Mouse (Mus musculus) frontal cortex, postnatal 36 days (tissue): Measurements from ENCODE around the gene Dgkh.

Experiments used
- DNase-seq, 2 experiments: peaks; one replicate each; pipeline ENCODE4 v3.0.0; 2022; ENCODE audit warnings: low spot score in 2 of 2

Dgkh gene

GRCm38 (mm10) chr14:78677852-78678588, 54.6 kb downstream of the Dgkh start:
- peak; percentile 78 to 86 for DNase-seq

DNA sequence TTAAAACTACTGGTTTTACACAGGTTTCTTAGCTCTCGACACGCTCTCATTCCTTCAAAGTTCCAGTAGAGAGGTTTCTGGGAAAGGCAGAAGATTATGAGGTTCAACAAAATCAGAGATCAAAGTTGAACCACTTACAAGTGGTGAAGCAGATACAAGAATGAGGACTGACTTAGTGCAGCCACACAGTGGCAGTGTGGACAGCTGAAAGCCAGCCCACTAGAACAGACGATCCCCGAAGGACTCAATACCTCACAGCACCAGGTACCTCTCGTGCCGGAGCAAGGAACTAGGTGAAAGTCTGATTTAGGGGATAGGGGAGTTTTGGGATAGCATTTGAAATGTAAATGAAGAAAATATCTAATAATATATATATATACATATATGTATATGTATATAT, 56.1 kb downstream of the Dgkh start:
- no peak for DNase-seq

GRCm38 (mm10) chr14:78674606-78675005, 58.0 kb downstream of the Dgkh start:
- no peak for DNase-seq

GRCm38 (mm10) chr14:78669986-78670385, 62.6 kb downstream of the Dgkh start:
- no peak for DNase-seq

DNA sequence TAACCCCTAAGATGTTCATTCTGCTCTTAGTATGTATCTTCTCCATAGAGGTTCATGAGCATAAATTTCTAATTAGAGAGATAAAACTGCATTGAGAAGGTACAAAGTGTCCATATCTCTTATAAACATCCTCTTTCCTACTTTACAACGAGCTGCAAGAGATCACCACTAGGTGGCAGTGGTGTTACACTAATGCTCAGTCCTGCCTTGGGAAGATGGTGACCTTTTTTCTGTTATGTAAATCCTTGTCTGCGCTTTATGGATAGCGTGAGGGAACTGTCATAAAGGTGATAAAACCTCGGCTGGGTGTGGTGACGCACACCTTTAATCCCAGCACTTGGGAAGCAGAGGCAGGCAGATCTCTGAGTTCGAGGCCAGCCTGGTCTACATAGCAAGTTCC, 64.3 kb downstream of the Dgkh start:
- DNase-seq = peak; percentile 77 to 86

GRCm38 (mm10) chr14:78667763-78668162, 64.8 kb downstream of the Dgkh start:
- no peak for DNase-seq

DNA sequence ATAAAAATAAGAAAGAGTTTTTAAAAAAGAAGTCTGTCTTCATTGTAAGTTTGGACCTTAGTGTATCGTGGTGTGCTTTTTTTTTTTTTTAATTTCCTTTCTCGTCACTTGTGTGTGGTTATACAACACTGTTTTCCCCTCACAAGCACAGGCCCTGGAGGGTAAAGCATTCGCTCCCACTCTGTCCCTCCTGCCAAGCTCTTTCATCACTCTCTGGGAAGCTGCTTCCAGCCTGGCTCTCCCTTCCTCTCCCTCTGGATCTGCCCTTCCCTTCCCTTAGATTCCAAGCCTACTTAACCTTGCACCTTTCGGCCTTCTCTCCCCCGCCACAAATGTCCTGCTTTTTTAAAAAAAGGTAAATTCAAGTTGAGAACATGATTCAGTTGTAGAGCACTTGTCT, 69.9 kb downstream of the Dgkh start:
- no peak for DNase-seq

DNA sequence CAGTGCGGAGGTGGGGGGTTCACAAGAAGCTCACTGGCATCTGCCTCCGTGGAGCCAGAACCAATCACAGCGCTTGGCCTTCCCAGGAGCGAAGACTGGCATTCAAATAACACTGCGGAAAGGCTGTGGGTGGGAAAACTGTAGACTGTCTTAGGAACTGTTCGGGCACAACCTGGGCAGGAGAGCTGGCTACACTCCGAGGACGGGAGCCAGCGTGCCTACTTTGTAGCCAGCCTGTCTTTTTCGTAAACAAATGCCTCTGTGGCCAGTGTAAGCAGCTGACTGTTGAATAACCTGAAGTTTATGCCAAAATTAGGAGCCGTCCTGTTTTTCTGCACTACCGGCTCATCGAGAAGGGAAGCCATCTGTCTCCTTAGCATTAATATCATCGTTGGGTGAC, 71.1 kb downstream of the Dgkh start:
- no peak for DNase-seq

GRCm38 (mm10) chr14:78658697-78659096, 73.9 kb downstream of the Dgkh start:
- DNase-seq = no peak

DNA sequence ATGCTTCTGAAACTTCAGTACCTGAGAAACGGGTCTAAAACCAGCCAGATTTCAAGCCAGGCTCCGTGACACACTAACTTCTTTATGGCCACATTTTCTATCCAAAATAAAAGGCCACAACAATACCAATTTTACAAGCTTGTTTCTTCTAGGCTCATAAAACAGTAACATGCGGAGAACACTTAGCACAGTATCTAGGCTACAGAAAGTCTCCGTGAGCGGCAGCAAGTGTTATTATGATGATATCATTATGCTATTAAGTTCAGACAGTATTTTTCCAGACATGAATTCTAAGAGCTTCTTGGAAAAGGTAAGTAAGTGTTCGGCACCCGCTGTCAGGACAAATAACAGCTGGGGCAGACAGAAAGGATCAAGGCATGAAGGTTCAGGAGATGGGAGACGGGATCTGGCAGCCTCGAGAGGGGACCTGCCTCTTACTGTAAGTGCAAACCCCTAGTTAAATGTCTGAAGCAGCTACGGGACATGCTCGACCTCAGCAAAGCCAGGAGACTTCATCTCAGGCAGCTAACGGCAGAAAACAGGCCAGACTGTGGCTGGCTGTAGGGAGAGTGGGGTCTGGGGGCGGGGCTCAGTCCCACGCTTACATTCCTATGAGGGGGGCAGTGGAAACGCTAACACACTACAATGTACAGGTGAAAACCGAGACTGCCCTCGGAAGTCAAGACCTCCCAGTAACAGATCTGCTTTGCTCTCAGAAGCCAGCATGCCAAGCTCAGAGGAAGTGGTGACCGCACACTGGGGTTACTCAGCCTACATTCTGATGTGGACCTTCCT, 75.5 kb downstream of the Dgkh start:
- no peak for DNase-seq

DNA sequence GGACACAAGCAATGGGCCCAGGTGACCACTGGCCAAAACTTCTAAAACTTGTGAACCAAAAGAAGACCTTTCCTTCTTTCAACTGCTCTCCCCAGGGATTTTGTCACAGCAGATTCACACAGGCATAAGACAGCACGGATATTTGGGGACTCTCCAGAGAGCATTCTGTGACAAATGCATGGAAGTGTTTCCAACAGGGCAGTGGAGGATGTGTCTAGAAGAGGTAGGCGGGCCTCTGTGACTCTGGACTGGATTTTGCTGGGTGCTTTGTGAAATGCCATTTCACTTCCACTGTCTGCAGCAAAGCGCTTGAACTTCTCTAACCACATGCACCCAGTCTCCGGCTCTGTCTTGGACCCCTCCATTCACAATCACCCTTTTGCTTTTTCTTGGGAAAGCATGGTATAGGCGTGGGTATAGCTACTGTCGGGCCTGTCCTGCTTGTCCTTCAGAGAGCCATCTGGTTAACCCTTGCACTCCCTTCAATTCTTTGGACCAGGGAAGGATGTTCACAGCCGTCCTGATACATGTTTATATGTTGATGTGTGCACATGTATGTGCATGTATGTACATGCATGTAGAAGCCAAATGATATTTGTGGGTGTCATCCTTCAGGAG, 77.5 kb downstream of the Dgkh start:
- peak in 1 of 2 experiments; percentile 64 for DNase-seq

- DNase-seq = no peak
Measured at GRCm38 (mm10) chr14:78654196-78654595, 78.4 kb downstream of the Dgkh start.

- DNase-seq = no peak
Measured at GRCm38 (mm10) chr14:78653333-78653732, 79.2 kb downstream of the Dgkh start.

GRCm38 (mm10) chr14:78651696-78652095, 80.9 kb downstream of the Dgkh start:
- DNase-seq = no peak

GRCm38 (mm10) chr14:78650379-78651095, 82.0 kb downstream of the Dgkh start:
- DNase-seq = peak in 1 of 2 experiments; percentile 36

- DNase-seq = peak; percentile 27 to 55
Measured at GRCm38 (mm10) chr14:78649525-78650274, 82.9 kb downstream of the Dgkh start.

- no peak for DNase-seq
Measured at GRCm38 (mm10) chr14:78645622-78646021, 87.0 kb downstream of the Dgkh start.

GRCm38 (mm10) chr14:78641314-78641713, 91.3 kb downstream of the Dgkh start:
- no peak for DNase-seq

- DNase-seq = no peak
Measured at GRCm38 (mm10) chr14:78639691-78640090, 92.9 kb downstream of the Dgkh start.

- no peak for DNase-seq
Measured at GRCm38 (mm10) chr14:78635612-78636400, 96.8 kb downstream of the Dgkh start.
